Mouse (Mus musculus) ovary, postnatal 14 days (tissue): ENCODE data around the gene Col16a1.
A peak's percentile ranks its signal among the peaks of the same experiment; 100 is the strongest.

Experiments
- DNase-seq: peaks from one replicate; pipeline ENCODE4 v3.0.0; 2022; ENCODE audit warnings: low spot score

The Col16a1 gene

GRCm38 (mm10) chr4:130084331-130084945 is 36.8 kb downstream of the Col16a1 start:
- DNase-seq: no peak

GRCm38 (mm10) chr4:130085246-130085820 is 37.7 kb downstream of the Col16a1 start:
- DNase-seq: no peak

- DNase-seq: peak; percentile 97
Measured at GRCm38 (mm10) chr4:130087293-130087692, 39.7 kb downstream of the Col16a1 start.

GRCm38 (mm10) chr4:130095137-130095536 is 47.5 kb downstream of the Col16a1 start:
- DNase-seq: no peak

GRCm38 (mm10) chr4:130101183-130101582 is 53.5 kb downstream of the Col16a1 start:
- no peak for DNase-seq

GRCm38 (mm10) chr4:130102111-130102651 is 54.5 kb downstream of the Col16a1 start, which contains the start of gene Pef1:
Pef1 (plus strand) TSS chr4:130102558.
- no peak for DNase-seq

- no peak for DNase-seq
Measured at GRCm38 (mm10) chr4:130103632-130104031, 56.0 kb downstream of the Col16a1 start.

GRCm38 (mm10) chr4:130104584-130104983 is 56.9 kb downstream of the Col16a1 start:
- no peak for DNase-seq

- no peak for DNase-seq
Measured at GRCm38 (mm10) chr4:130107065-130107443, 59.4 kb downstream of the Col16a1 start.

GRCm38 (mm10) chr4:130107444-130108131 is 59.9 kb downstream of the Col16a1 start:
- peak; percentile 100 for DNase-seq

- no peak for DNase-seq
Measured at GRCm38 (mm10) chr4:130108929-130109328, 61.3 kb downstream of the Col16a1 start.

- no peak for DNase-seq
Measured at GRCm38 (mm10) chr4:130109666-130110065, 62.0 kb downstream of the Col16a1 start.

- no peak for DNase-seq
Measured at GRCm38 (mm10) chr4:130110091-130110490, 62.5 kb downstream of the Col16a1 start.

- no peak for DNase-seq
Measured at GRCm38 (mm10) chr4:130112299-130112698, 64.7 kb downstream of the Col16a1 start.

- DNase-seq: no peak
Measured at GRCm38 (mm10) chr4:130112732-130113131, 65.1 kb downstream of the Col16a1 start.

- DNase-seq: no peak
Measured at GRCm38 (mm10) chr4:130120752-130121151, 73.1 kb downstream of the Col16a1 start.

- no peak for DNase-seq
Measured at GRCm38 (mm10) chr4:130121560-130121959, 73.9 kb downstream of the Col16a1 start.

GRCm38 (mm10) chr4:130123020-130123419 is 75.4 kb downstream of the Col16a1 start:
- no peak for DNase-seq

- DNase-seq: no peak
Measured at GRCm38 (mm10) chr4:130124110-130124509, 76.5 kb downstream of the Col16a1 start.

- DNase-seq: no peak
Measured at GRCm38 (mm10) chr4:130125164-130125563, 77.5 kb downstream of the Col16a1 start.

- no peak for DNase-seq
Measured at GRCm38 (mm10) chr4:130125935-130126334, 78.3 kb downstream of the Col16a1 start.

- DNase-seq: no peak
Measured at GRCm38 (mm10) chr4:130128907-130129306, 81.3 kb downstream of the Col16a1 start.

GRCm38 (mm10) chr4:130130082-130130481 is 82.4 kb downstream of the Col16a1 start:
- DNase-seq: no peak
